Mouse (Mus musculus) heart, postnatal 0 days (tissue): ENCODE measurements around the gene Ppargc1a. TPM values are rescaled to one million over a fixed set of nuclear protein-coding genes. Genes with fewer than 3 reads are reported as not detected.
A peak's percentile ranks its signal among the peaks of the same experiment; 100 is the strongest.

Source experiments
- ATAC-seq: fragments of 200-750 bp; cut with Nextera tagmentation; 2 replicates; pipeline ENCODE4 v1.8.0; 2017; ENCODE audit warnings: low read depth, moderate number of reproducible peaks, moderate library complexity; ENCODE audit not compliant: insufficient read depth
- DNase-seq: peaks from one replicate; pipeline ENCODE4 v3.0.0-alpha.2; 2016; ENCODE audit warnings: low spot score
- H3K27ac ChIP-seq: fragments of 300-500 bp; sonication (generic); 2 replicates; pipeline ENCODE4 v1.5.1; 2014; ENCODE audit warnings: low read depth, mild to moderate bottlenecking
- H3K27me3 ChIP-seq: fragments of 300-500 bp; sonication (generic); 2 replicates; pipeline ENCODE4 v1.6.1; 2014; ENCODE audit warnings: low read length, mixed read lengths; ENCODE audit not compliant: control insufficient read depth, insufficient read depth
- H3K36me3 ChIP-seq: fragments of 300-500 bp; sonication (generic); replicated peaks from 2 replicates; pipeline ENCODE4 v1.6.1; 2014; ENCODE audit warnings: low read length, mixed read lengths; ENCODE audit not compliant: control insufficient read depth, insufficient read depth
- H3K4me1 ChIP-seq: fragments of 300-500 bp; sonication (generic); 2 replicates; pipeline ENCODE4 v1.6.1; 2014; ENCODE audit warnings: antibody characterized with exemption; ENCODE audit not compliant: control insufficient read depth, insufficient read depth
- H3K4me2 ChIP-seq: fragments of 300-500 bp; sonication (generic); 2 replicates; pipeline ENCODE4 v1.6.1; 2014; ENCODE audit warnings: low read depth, mild to moderate bottlenecking, low read length, moderate library complexity
- H3K4me3 ChIP-seq: fragments of 300-500 bp; sonication (generic); 2 replicates; pipeline ENCODE4 v1.5.1; 2014; ENCODE audit warnings: low read depth, low read length
- H3K9ac ChIP-seq: fragments of 300-500 bp; sonication (generic); replicated peaks from 2 replicates; pipeline ENCODE4 v1.6.1; 2014; ENCODE audit warnings: low read depth, low read length, mixed read lengths
- H3K9me3 ChIP-seq: fragments of 300-500 bp; sonication (generic); replicated peaks from 2 replicates; pipeline ENCODE4 v1.6.1; 2016; ENCODE audit warnings: low read length; ENCODE audit not compliant: control insufficient read depth
- CTCF ChIP-seq: IDR thresholded peaks from 2 replicates; pipeline ENCODE4 v1.5.1; 2016; ENCODE audit warnings: antibody characterized with exemption, control low read depth, low read depth
- EP300 ChIP-seq: IDR thresholded peaks from 2 replicates; pipeline ENCODE4 v1.6.1; 2016; ENCODE audit warnings: antibody characterized with exemption, low read depth
- WGBS: fragments of 180-500 bp; shearing (Covaris S2); extraction: QIAGEN DNeasy Blood & Tissue Kit; methylation state at CpG from one replicate; pipeline ENCODE4 v1.1.7; 2014; 5-methylcytosine and 5-hydroxymethylcytosine counted together
- polyA plus RNA-seq: library from polyadenylated mRNA; unstranded; fragments of >200 nt; fragmentation: Nextera tagmentation; extraction: Ambion mirVana; gene quantifications from 2 replicates; pipeline ENCODE4 v1.2.1, GENCODE M21; 2015
- total RNA-seq: library from RNA; depleted of rRNA; stranded (reverse); fragments of >200 nt; gene quantifications from 2 replicates; pipeline ENCODE4 v1.2.3, GENCODE M21; 2014; ENCODE audit warnings: low replicate concordance

Gene Ppargc1a
- total and polyA plus RNA-seq, 2 experiments from 2014 or later, result 50.8 to 61.4 TPM

DNA sequence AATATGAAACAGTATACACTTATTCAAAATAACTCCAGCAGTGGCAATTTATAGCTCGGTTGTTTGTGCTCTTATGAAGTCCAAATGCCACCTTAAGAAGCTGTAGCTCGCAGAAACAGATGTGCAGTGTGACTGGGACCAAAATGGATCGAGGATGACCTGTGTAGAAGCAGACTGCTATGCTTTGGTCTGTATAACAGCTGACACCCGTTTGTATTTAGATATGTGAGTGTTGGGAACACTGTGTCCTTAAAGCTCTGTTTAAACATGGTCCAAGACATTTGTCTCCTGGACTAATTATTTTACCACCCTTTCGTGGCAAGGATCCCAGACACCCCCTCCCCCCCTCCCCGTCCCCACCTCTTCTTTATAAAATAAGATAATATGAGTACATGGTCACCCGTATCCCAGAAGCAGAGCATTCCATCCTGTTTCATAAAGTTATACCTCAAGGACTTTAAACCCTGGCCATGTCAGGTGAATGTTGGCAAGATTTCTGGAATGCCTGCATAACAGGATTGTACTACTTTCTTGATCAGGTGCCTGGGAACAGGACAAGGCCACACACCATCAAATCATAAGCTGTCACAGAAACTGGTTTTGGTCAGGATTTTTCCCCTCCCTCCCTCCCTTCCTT lies 30.4 kb downstream of the Ppargc1a start:
- H3K4me1 ChIP-seq, result peaks cover 64% of the 10 kb centered on the region
- 26% methylated on average over 7 of the region's 7 CpGs for WGBS
- no peak overlapping the region; the same call in 1 of the 2 replicates for H3K4me2 ChIP-seq
- TF ChIP-seq EP300 (0 out of 2 replicates have a peak, but pooled peaks have one; percentile 60), CTCF (no peak)
- no peaks in the 10 kb centered on the region for H3K9me3 ChIP-seq
- H3K9ac ChIP-seq, result no peak overlapping the region; the same call in 1 of the 2 replicates
- peak overlapping the region; percentile 81 for H3K27ac ChIP-seq
- 0 out of 2 replicates have a peak, but pooled peaks cover 4% of the 10 kb centered on the region for H3K36me3 ChIP-seq
- H3K4me3 ChIP-seq, result no peak overlapping the region
- peak; percentile 65 for DNase-seq
- peak; percentile 83 for ATAC-seq
- no peaks in the 10 kb centered on the region for H3K27me3 ChIP-seq

DNA sequence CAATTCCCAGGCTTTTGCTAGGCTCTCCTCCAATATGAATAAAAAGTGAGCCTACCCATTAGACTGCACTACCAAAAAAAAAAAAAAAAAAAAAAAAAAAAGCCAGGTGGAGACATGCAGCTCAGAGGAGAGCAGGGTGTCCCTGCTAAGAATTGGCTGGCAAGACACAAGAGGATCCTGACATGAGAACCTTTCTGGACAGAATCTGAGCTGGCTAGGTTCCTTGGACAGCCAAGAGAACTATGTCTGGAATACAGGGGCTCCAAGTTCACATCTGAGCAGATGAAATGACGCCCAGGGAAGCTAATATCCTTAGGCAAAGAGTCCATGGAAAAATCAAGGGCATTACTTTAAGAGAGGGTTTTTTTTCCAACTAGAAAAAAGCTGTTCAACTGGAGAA lies 33.1 kb downstream of the Ppargc1a start:
- TF ChIP-seq EP300, result no peak
- Histone ChIP-seq H3K4me1 (peaks cover 81% of the 10 kb centered on the region), H3K9me3 (no peaks in the 10 kb centered on the region)

DNA sequence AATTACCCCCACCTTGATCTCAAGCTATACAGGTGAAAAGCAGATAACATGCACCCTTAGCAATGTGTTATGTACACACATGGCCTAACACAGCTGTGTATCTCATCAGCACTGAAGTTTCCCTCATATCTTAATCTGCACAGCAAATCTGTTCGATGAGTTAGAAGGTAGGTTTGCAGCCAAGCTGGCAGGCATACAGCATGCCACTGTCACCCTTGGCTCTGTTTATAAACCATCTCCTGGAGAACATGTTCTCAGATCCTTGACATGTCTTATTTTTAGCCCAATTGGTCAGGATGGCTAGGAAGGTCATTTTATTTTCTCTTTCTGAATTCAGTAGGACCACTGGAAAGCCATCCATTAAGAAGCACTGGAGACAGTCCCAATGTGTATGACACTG lies 36.2 kb downstream of the Ppargc1a start:
- ATAC-seq, result no peak
- H3K27ac ChIP-seq, result peak overlapping the region; percentile 89
- no peak overlapping the region for H3K9ac ChIP-seq
- no peaks in the 10 kb centered on the region for H3K36me3 ChIP-seq
- H3K27me3 ChIP-seq, result no peaks in the 10 kb centered on the region
- DNase-seq, result no peak
- no peaks in the 10 kb centered on the region for H3K9me3 ChIP-seq
- H3K4me3 ChIP-seq, result no peak overlapping the region
- H3K4me1 ChIP-seq, result peaks cover 83% of the 10 kb centered on the region
- H3K4me2 ChIP-seq, result 0 out of 2 replicates have a peak overlapping the region, but pooled peaks have one; percentile 8
- no peak for TF ChIP-seq CTCF
- TF ChIP-seq EP300, result no peak
- 37% methylated on average over 1 of the region's 1 CpGs for WGBS

More for the DNA sequence above, 33.1 kb downstream of the Ppargc1a start:
- H3K9ac ChIP-seq, result no peak overlapping the region
- ATAC-seq (no peak), DNase-seq (no peak)
- no peak overlapping the region for H3K4me3 ChIP-seq
- H3K27ac ChIP-seq, result peak overlapping the region; percentile 81
- H3K4me2 ChIP-seq, result no peak overlapping the region
- no peaks in the 10 kb centered on the region for H3K27me3 ChIP-seq
- WGBS, result 53% methylated on average over 1 of the region's 1 CpGs
- 0 out of 2 replicates have a peak, but pooled peaks cover 4% of the 10 kb centered on the region for H3K36me3 ChIP-seq

DNA sequence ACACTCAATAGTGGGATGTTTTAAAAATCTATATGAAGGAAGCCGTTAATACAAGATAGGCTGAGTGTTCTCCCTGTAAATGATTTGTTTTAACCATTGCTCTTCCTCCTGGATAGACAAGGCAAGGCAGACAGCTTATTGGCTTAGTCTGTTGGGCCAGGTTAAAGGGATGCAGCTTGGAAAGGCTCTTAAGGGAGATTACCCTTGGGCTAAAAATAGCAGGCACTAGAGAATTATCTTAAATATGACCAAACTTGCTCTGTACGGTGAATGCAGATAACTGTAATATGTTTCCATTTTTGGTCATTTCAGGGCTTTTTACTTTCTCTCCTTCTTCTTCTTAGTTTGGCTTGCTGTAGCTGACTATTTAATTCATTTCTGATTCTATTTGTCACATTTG lies 38.1 kb downstream of the Ppargc1a start:
- Histone ChIP-seq H3K4me3 (no peak overlapping the region), H3K9me3 (no peaks in the 10 kb centered on the region), H3K4me1 (peaks cover 70% of the 10 kb centered on the region), H3K36me3 (no peaks in the 10 kb centered on the region), H3K27me3 (no peaks in the 10 kb centered on the region), H3K9ac (0 out of 2 replicates have a peak overlapping the region, but pooled peaks have one; percentile 20), H3K27ac (peak overlapping the region; percentile 89), H3K4me2 (peak overlapping the region; percentile 16; the same call in 1 of the 2 replicates)
- WGBS, result 21% methylated on average over 2 of the region's 2 CpGs
- TF ChIP-seq CTCF (no peak), EP300 (0 out of 2 replicates have a peak, but pooled peaks have one; percentile 28)
- ATAC-seq (peak; percentile 76), DNase-seq (peak; percentile 82)

DNA sequence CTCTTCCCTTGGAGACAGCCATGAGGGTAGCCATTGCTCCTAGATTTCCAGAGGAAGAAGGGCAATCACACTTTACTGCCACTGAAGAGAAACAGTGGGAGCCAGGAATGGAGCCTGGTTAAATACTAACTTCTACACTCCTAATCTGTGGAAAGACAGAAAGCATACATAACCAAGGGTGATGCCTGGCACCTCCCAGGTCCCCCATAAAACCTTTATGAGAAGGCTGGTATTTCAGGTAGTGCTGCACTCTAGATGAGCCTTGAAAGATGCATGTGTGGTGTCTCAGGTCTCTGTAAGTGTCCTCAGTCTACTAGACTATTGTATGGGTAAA lies 39.4 kb downstream of the Ppargc1a start:
- TF ChIP-seq CTCF, result no peak
- TF ChIP-seq EP300, result no peak
- no peak for DNase-seq
- Histone ChIP-seq H3K9me3 (no peaks in the 10 kb centered on the region), H3K36me3 (no peaks in the 10 kb centered on the region), H3K27ac (peak overlapping the region; percentile 89), H3K4me3 (no peak overlapping the region), H3K9ac (no peak overlapping the region), H3K27me3 (no peaks in the 10 kb centered on the region), H3K4me2 (no peak overlapping the region), H3K4me1 (peaks cover 57% of the 10 kb centered on the region)
- no peak for ATAC-seq
